Mouse (Mus musculus): ENCODE results near the gene Sash1. TPM values are rescaled to one million over a fixed set of nuclear protein-coding genes. Genes with fewer than 3 reads are reported as not detected.

Sash1 gene
- polyA plus RNA-seq, 1 experiment from 2014 or later = 5.7 TPM

GRCm38 (mm10) chr10:8757429-8757931 lies 128.4 kb downstream of the Sash1 start:
- Histone ChIP-seq H3K4me1 (replicated peaks) (peaks cover 14% of the 10 kb centered on the region), H3K27me3 (replicated peaks) (no peaks in the 10 kb centered on the region), H3K9ac (no peak overlapping the region), H3K9me3 (no peaks in the 10 kb centered on the region), H3K36me3 (no peaks in the 10 kb centered on the region), H3K4me2 (replicated peaks) (peak overlapping the region; percentile 49), H3K27ac (peak overlapping the region; percentile 88), H3K4me3 (replicated peaks) (peak overlapping the region; percentile 10; the same call in 1 of the 2 replicates)
- peak; percentile 50 for ATAC-seq
- WGBS = 40% methylated on average over 21 of the region's 21 CpGs

- no peaks in the 10 kb centered on the region for H3K36me3 ChIP-seq
- H3K9ac ChIP-seq = no peak overlapping the region
- peak overlapping the region; percentile 88 for H3K27ac ChIP-seq
- no peaks in the 10 kb centered on the region for H3K9me3 ChIP-seq
- peaks cover 11% of the 10 kb centered on the region for H3K4me1 ChIP-seq (replicated peaks)
- WGBS = 57% methylated on average over 11 of the region's 11 CpGs
- no peak for ATAC-seq
- peak overlapping the region; percentile 49 for H3K4me2 ChIP-seq (replicated peaks)
- peak overlapping the region; percentile 10; the same call in 1 of the 2 replicates for H3K4me3 ChIP-seq (replicated peaks)
- H3K27me3 ChIP-seq (replicated peaks) = no peaks in the 10 kb centered on the region
Measured at GRCm38 (mm10) chr10:8756604-8757354, 129.1 kb downstream of the Sash1 start.

GRCm38 (mm10) chr10:8753377-8753776 lies 132.5 kb downstream of the Sash1 start:
- Histone ChIP-seq H3K27me3 (replicated peaks) (no peaks in the 10 kb centered on the region), H3K9me3 (no peaks in the 10 kb centered on the region), H3K4me1 (replicated peaks) (peaks cover 9% of the 10 kb centered on the region), H3K27ac (no peak overlapping the region), H3K36me3 (no peaks in the 10 kb centered on the region; the same call in 1 of the 2 replicates), H3K4me3 (replicated peaks) (no peak overlapping the region), H3K9ac (no peak overlapping the region), H3K4me2 (replicated peaks) (no peak overlapping the region)
- no peak for ATAC-seq
- 93% methylated on average over 3 of the region's 3 CpGs for WGBS

GRCm38 (mm10) chr10:8752436-8752835 lies 133.4 kb downstream of the Sash1 start:
- H3K9ac ChIP-seq = no peak overlapping the region
- H3K4me1 ChIP-seq (replicated peaks) = peaks cover 5% of the 10 kb centered on the region
- 91% methylated on average over 7 of the region's 7 CpGs for WGBS
- H3K4me3 ChIP-seq (replicated peaks) = no peak overlapping the region
- H3K36me3 ChIP-seq = no peaks in the 10 kb centered on the region; the same call in 1 of the 2 replicates
- no peak for ATAC-seq
- H3K27ac ChIP-seq = no peak overlapping the region
- no peak overlapping the region for H3K4me2 ChIP-seq (replicated peaks)
- H3K9me3 ChIP-seq = no peaks in the 10 kb centered on the region
- no peaks in the 10 kb centered on the region for H3K27me3 ChIP-seq (replicated peaks)

- ATAC-seq = no peak
- no peak overlapping the region for H3K27ac ChIP-seq
- H3K36me3 ChIP-seq = no peaks in the 10 kb centered on the region; the same call in 1 of the 2 replicates
- H3K9ac ChIP-seq = no peak overlapping the region
- H3K9me3 ChIP-seq = no peaks in the 10 kb centered on the region
- no peak overlapping the region for H3K4me2 ChIP-seq (replicated peaks)
- H3K27me3 ChIP-seq (replicated peaks) = no peaks in the 10 kb centered on the region
- no peak overlapping the region for H3K4me3 ChIP-seq (replicated peaks)
- no peaks in the 10 kb centered on the region for H3K4me1 ChIP-seq (replicated peaks)
- 88% methylated on average over 11 of the region's 11 CpGs for WGBS
Measured at GRCm38 (mm10) chr10:8749537-8749936, 136.3 kb downstream of the Sash1 start.

GRCm38 (mm10) chr10:8747450-8748212 lies 138.2 kb downstream of the Sash1 start:
- no peaks in the 10 kb centered on the region for H3K4me1 ChIP-seq (replicated peaks)
- H3K36me3 ChIP-seq = peaks cover 4% of the 10 kb centered on the region; the same call in 1 of the 2 replicates
- no peaks in the 10 kb centered on the region for H3K9me3 ChIP-seq
- H3K27ac ChIP-seq = no peak overlapping the region
- H3K9ac ChIP-seq = no peak overlapping the region
- 88% methylated on average over 21 of the region's 21 CpGs for WGBS
- H3K4me3 ChIP-seq (replicated peaks) = no peak overlapping the region
- ATAC-seq = no peak
- H3K27me3 ChIP-seq (replicated peaks) = no peaks in the 10 kb centered on the region
- no peak overlapping the region for H3K4me2 ChIP-seq (replicated peaks)

GRCm38 (mm10) chr10:8746082-8746696 lies 139.7 kb downstream of the Sash1 start:
- Histone ChIP-seq H3K27me3 (replicated peaks) (no peaks in the 10 kb centered on the region), H3K4me2 (replicated peaks) (no peak overlapping the region), H3K4me3 (replicated peaks) (no peak overlapping the region), H3K4me1 (replicated peaks) (no peaks in the 10 kb centered on the region), H3K27ac (no peak overlapping the region), H3K36me3 (peaks cover 9% of the 10 kb centered on the region; the same call in 1 of the 2 replicates), H3K9me3 (no peaks in the 10 kb centered on the region), H3K9ac (no peak overlapping the region)
- WGBS = 64% methylated on average over 14 of the region's 14 CpGs
- ATAC-seq = no peak

GRCm38 (mm10) chr10:8742872-8743271 lies 143.0 kb downstream of the Sash1 start:
- 42% methylated on average over 2 of the region's 2 CpGs for WGBS

GRCm38 (mm10) chr10:8741505-8741904 lies 144.4 kb downstream of the Sash1 start:
- H3K4me2 ChIP-seq (replicated peaks) = no peak overlapping the region
- H3K36me3 ChIP-seq = peaks cover 32% of the 10 kb centered on the region
- WGBS = 87% methylated on average over 9 of the region's 9 CpGs
- no peaks in the 10 kb centered on the region for H3K27me3 ChIP-seq (replicated peaks)
- no peak for ATAC-seq
- H3K4me1 ChIP-seq (replicated peaks) = no peaks in the 10 kb centered on the region
- no peak overlapping the region for H3K9ac ChIP-seq
- H3K4me3 ChIP-seq (replicated peaks) = no peak overlapping the region
- H3K27ac ChIP-seq = no peak overlapping the region
- no peaks in the 10 kb centered on the region for H3K9me3 ChIP-seq

More at GRCm38 (mm10) chr10:8742872-8743271, 143.0 kb downstream of the Sash1 start:
- Histone ChIP-seq H3K4me3 (replicated peaks) (no peak overlapping the region), H3K4me1 (replicated peaks) (no peaks in the 10 kb centered on the region), H3K9me3 (no peaks in the 10 kb centered on the region), H3K4me2 (replicated peaks) (no peak overlapping the region), H3K36me3 (peaks cover 32% of the 10 kb centered on the region), H3K9ac (no peak overlapping the region), H3K27ac (no peak overlapping the region), H3K27me3 (replicated peaks) (no peaks in the 10 kb centered on the region)
- no peak for ATAC-seq

GRCm38 (mm10) chr10:8740797-8741196 lies 145.1 kb downstream of the Sash1 start:
- Histone ChIP-seq H3K27ac (no peak overlapping the region), H3K4me1 (replicated peaks) (no peaks in the 10 kb centered on the region), H3K4me2 (replicated peaks) (no peak overlapping the region), H3K27me3 (replicated peaks) (no peaks in the 10 kb centered on the region), H3K4me3 (replicated peaks) (no peak overlapping the region), H3K9me3 (no peaks in the 10 kb centered on the region), H3K9ac (no peak overlapping the region), H3K36me3 (peaks cover 32% of the 10 kb centered on the region)
- ATAC-seq = no peak
- WGBS = 85% methylated on average over 5 of the region's 5 CpGs

- no peak overlapping the region for H3K4me2 ChIP-seq (replicated peaks)
- ATAC-seq = no peak
- H3K4me3 ChIP-seq (replicated peaks) = no peak overlapping the region
- no peaks in the 10 kb centered on the region for H3K27me3 ChIP-seq (replicated peaks)
- no peak overlapping the region for H3K27ac ChIP-seq
- no peaks in the 10 kb centered on the region for H3K4me1 ChIP-seq (replicated peaks)
- 92% methylated on average over 34 of the region's 34 CpGs for WGBS
- peaks cover 24% of the 10 kb centered on the region for H3K36me3 ChIP-seq
- H3K9ac ChIP-seq = no peak overlapping the region
- no peaks in the 10 kb centered on the region for H3K9me3 ChIP-seq
Measured at GRCm38 (mm10) chr10:8729387-8730337, 156.2 kb downstream of the Sash1 start.

Measured in intestine, embryonic 15.5 days (tissue).